Mouse (Mus musculus) embryonic facial prominence, embryonic 13.5 days (tissue): ENCODE measurements around the gene Fcgr1. TPM values are rescaled to one million over a fixed set of nuclear protein-coding genes. Genes with fewer than 3 reads are reported as not detected.
"Not testable (repeated sequence)": the region's sequence is repeated elsewhere in the genome, so short reads cannot be mapped to it uniquely, and the experiment has no call there.

Source experiments
- ATAC-seq: fragments of 200-750 bp; cut with Nextera tagmentation; 2 replicates; pipeline ENCODE4 v1.8.0; 2017; ENCODE audit warnings: low read depth; ENCODE audit not compliant: insufficient number of reproducible peaks, insufficient read depth, low FRiP score, low TSS enrichment
- H3K27ac ChIP-seq: fragments of 300-500 bp; sonication (generic); 2 replicates; pipeline ENCODE4 v1.5.1; 2015; ENCODE audit warnings: moderate library complexity, mild to moderate bottlenecking, inconsistent platforms
- H3K27me3 ChIP-seq: fragments of 300-500 bp; sonication (generic); 2 replicates; pipeline ENCODE4 v1.6.1; 2015; ENCODE audit warnings: mild to moderate bottlenecking, inconsistent platforms
- H3K36me3 ChIP-seq: fragments of 300-500 bp; sonication (generic); 2 replicates; pipeline ENCODE4 v1.6.1; 2015; ENCODE audit warnings: mild to moderate bottlenecking, inconsistent platforms
- H3K4me1 ChIP-seq: fragments of 300-500 bp; sonication (generic); 2 replicates; pipeline ENCODE4 v1.6.1; 2015; ENCODE audit warnings: inconsistent platforms
- H3K4me2 ChIP-seq: fragments of 300-500 bp; sonication (generic); 2 replicates; pipeline ENCODE4 v1.6.1; 2015; ENCODE audit warnings: moderate library complexity, mild to moderate bottlenecking, inconsistent platforms
- H3K4me3 ChIP-seq: fragments of 300-500 bp; sonication (generic); 2 replicates; pipeline ENCODE4 v1.5.1; 2015; ENCODE audit warnings: mild to moderate bottlenecking, inconsistent platforms
- H3K9ac ChIP-seq: fragments of 300-500 bp; sonication (generic); 2 replicates; pipeline ENCODE4 v1.6.1; 2015; ENCODE audit warnings: mild to moderate bottlenecking, inconsistent platforms
- H3K9me3 ChIP-seq: fragments of 300-500 bp; sonication (generic); 2 replicates; pipeline ENCODE4 v1.6.1; 2016; ENCODE audit warnings: inconsistent platforms
- whole genome bisulfite sequencing: fragments of 180-500 bp; shearing (Covaris S2); methylation state at CpG from one replicate; pipeline ENCODE4 v1.1.7; 2015; ENCODE audit warnings: mixed read lengths; 5-methylcytosine and 5-hydroxymethylcytosine counted together
- polyA plus RNA-seq: library from polyadenylated mRNA; unstranded; fragments of >200 nt; fragmentation: Nextera tagmentation; extraction: Ambion mirVana; gene quantifications from 2 replicates; pipeline ENCODE4 v1.2.1, GENCODE M21; 2015

Fcgr1 gene
- polyA plus RNA-seq, 1 experiment from 2014 or later, result 2.1 TPM

DNA sequence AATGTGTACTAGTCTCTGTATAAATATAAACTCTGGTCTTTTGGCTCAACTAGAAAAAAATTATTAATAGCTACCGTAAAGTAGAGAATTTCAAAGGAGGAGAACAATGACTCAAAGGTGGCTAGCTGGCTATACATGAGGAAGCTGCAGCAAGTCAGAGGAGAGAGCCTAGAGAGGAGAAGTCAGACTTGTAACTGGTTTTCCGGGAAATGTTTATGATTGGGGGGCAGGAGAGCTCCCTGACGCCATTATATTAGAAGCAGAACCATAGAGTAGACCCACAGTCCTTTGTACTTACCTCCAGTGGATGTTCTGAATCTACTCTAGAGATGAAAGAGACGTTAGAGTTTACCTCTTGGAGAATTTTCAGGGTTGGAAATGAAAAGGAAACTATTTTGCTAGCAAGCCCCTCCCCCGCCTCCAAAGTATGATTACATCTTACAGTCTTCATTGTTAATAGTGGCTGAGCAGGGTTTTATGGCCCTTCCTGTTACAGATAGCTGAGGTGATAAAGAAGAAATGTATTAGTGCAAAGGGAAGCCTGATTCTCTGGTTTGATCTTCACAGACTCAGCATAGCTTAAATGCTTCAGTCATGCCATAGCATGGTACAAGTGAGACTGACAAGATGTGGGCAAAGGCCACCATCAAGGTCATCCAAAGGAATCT, 37.7 kb downstream of the Fcgr1 start:
- Histone ChIP-seq H3K4me3 (no peak overlapping the region), H3K4me2 (no peak overlapping the region), H3K9ac (no peak overlapping the region), H3K4me1 (peaks cover under 1% of the 10 kb centered on the region; the same call in 1 of the 2 replicates), H3K27ac (no peak overlapping the region), H3K36me3 (no peaks in the 10 kb centered on the region), H3K27me3 (no peaks in the 10 kb centered on the region), H3K9me3 (no peaks in the 10 kb centered on the region)
- no peak for ATAC-seq
- 70% methylated on average over 5 of the region's 5 CpGs for WGBS

DNA sequence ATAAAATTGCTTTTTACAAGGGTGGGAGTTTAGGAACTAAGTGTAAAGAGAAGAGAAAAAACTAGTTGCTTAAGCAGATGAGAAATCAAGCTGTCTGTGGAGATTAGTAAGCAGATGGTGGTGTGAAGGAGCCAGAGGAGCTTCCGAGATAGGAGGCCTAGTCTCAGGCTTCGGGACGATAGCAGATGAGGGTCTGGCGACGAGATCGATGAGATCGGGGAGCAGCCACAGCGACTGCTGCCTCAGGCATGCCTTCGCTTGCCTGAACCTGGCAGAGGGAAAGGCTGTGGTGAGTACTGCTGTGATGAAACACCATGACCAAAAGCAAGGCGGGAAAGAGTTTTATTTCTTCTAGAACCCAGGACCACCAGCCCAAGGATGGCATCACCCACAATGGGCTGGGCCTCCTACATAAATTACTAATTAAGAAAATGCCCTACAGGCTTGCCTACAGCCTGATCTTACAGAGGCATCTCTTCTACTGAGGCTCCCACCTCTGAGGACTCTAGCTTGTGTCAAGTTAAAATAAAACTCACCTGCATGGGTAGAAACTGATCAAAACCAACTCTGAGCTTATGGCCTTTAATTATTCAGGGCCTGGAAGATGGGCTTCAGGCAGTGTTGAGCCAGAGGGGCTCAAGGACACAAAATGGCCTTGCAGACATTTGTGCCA, 39.0 kb downstream of the Fcgr1 start:
- Histone ChIP-seq H3K9me3 (no peaks in the 10 kb centered on the region), H3K36me3 (no peaks in the 10 kb centered on the region), H3K4me1 (peaks cover 5% of the 10 kb centered on the region; the same call in 1 of the 2 replicates), H3K27me3 (no peaks in the 10 kb centered on the region), H3K4me3 (no peak overlapping the region), H3K4me2 (no peak overlapping the region), H3K27ac (no peak overlapping the region), H3K9ac (no peak overlapping the region)
- ATAC-seq, result no peak
- WGBS, result 51% methylated on average over 10 of the region's 10 CpGs

- no peak for ATAC-seq
- H3K4me2 ChIP-seq, result no peak overlapping the region
- no peak overlapping the region for H3K9ac ChIP-seq
- no peaks in the 10 kb centered on the region for H3K9me3 ChIP-seq
- H3K4me1 ChIP-seq, result peaks cover 25% of the 10 kb centered on the region
- WGBS, result 84% methylated on average over 3 of the region's 3 CpGs
- H3K36me3 ChIP-seq, result no peaks in the 10 kb centered on the region
- no peak overlapping the region for H3K27ac ChIP-seq
- H3K27me3 ChIP-seq, result no peaks in the 10 kb centered on the region
- H3K4me3 ChIP-seq, result no peak overlapping the region
Observed at GRCm38 (mm10) chr3:96251787-96252186, 42.0 kb downstream of the Fcgr1 start.

- no peak overlapping the region for H3K27ac ChIP-seq
- no peaks in the 10 kb centered on the region for H3K36me3 ChIP-seq
- ATAC-seq, result no peak
- WGBS, result 47% methylated on average over 3 of the region's 3 CpGs
- H3K27me3 ChIP-seq, result no peaks in the 10 kb centered on the region
- H3K9ac ChIP-seq, result no peak overlapping the region
- no peak overlapping the region for H3K4me2 ChIP-seq
- no peaks in the 10 kb centered on the region for H3K9me3 ChIP-seq
- no peak overlapping the region for H3K4me3 ChIP-seq
- H3K4me1 ChIP-seq, result peaks cover 25% of the 10 kb centered on the region
Observed at GRCm38 (mm10) chr3:96250890-96251289, 42.9 kb downstream of the Fcgr1 start.

GRCm38 (mm10) chr3:96249034-96249345, 44.8 kb downstream of the Fcgr1 start:
- peak overlapping the region; percentile 60 for H3K4me2 ChIP-seq
- H3K4me3 ChIP-seq, result peak overlapping the region; percentile 43; the same call in 1 of the 2 replicates
- peak overlapping the region; percentile 28; the same call in 1 of the 2 replicates for H3K27ac ChIP-seq
- peaks cover 32% of the 10 kb centered on the region for H3K4me1 ChIP-seq
- H3K9me3 ChIP-seq, result no peaks in the 10 kb centered on the region
- no peaks in the 10 kb centered on the region for H3K27me3 ChIP-seq
- WGBS, result 60% methylated on average over 4 of the region's 4 CpGs
- no peak for ATAC-seq
- H3K9ac ChIP-seq, result no peak overlapping the region
- H3K36me3 ChIP-seq, result no peaks in the 10 kb centered on the region

DNA sequence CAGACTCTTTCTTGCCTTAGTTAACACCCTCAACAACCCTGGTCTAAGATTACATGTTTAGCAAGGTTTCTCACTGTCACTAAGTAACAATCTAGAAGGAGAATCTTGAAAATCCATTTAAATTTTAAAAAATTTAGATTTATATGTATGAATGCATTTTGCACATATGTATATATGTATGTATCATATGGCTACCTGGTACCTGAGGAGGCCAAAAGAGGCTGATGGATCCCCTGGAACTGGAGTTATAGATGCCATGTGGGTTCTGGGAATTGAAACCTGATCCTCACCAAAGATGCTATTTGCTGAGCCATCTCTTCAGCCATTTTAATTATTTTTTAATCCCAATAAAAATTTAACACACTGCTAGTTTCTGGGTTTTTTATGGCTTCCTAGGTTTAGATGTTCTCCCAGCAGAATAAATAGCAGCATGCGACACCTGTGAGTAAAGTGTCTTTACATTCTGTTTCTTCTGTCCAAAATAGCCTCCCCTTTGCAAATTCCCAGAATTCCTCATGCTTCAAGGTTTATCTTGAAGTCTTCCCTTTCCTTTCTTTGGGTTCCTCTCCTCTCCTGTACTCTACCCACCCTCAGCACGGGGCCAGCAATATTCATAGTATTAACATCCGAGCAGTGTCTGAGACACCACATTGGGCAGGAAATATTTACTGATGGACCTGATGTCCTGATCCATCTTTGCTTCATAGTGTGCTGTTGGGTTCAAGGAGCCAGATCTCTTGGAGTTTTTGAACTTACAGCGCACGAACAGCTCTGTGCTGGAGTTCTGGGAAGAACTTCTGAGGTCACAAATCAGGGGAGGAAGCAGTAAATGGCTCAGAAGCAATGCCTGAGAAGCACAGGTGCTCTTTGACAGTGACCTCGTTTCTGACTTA, 45.4 kb downstream of the Fcgr1 start:
- ATAC-seq, result no peak
- Histone ChIP-seq H3K9me3 (no peaks in the 10 kb centered on the region), H3K9ac (0 out of 2 replicates have a peak overlapping the region, but pooled peaks have one; percentile 44), H3K27me3 (no peaks in the 10 kb centered on the region), H3K27ac (peak overlapping the region; percentile 78), H3K4me2 (peak overlapping the region; percentile 60), H3K36me3 (no peaks in the 10 kb centered on the region), H3K4me3 (peak overlapping the region; percentile 43), H3K4me1 (peaks cover 38% of the 10 kb centered on the region)
- 51% methylated on average over 6 of the region's 6 CpGs for WGBS

GRCm38 (mm10) chr3:96247356-96248140, 46.2 kb downstream of the Fcgr1 start:
- 1% methylated on average over 11 of the region's 11 CpGs for WGBS
- H3K9ac ChIP-seq, result peak overlapping the region; percentile 69
- H3K27me3 ChIP-seq, result no peaks in the 10 kb centered on the region
- H3K4me2 ChIP-seq, result peak overlapping the region; percentile 60
- peaks cover 41% of the 10 kb centered on the region for H3K4me1 ChIP-seq
- peak overlapping the region; percentile 78 for H3K27ac ChIP-seq
- H3K4me3 ChIP-seq, result peak overlapping the region; percentile 43
- no peak for ATAC-seq
- no peaks in the 10 kb centered on the region for H3K9me3 ChIP-seq
- H3K36me3 ChIP-seq, result no peaks in the 10 kb centered on the region

GRCm38 (mm10) chr3:96246427-96246856, 47.3 kb downstream of the Fcgr1 start, which contains the start of gene Hist2h3c1:
Hist2h3c1 (plus strand) TSS chr3:96246685.
- ATAC-seq, result peak; percentile 94
- not testable (repeated sequence) for H3K36me3 ChIP-seq, H3K27me3 ChIP-seq, H3K9me3 ChIP-seq
- Histone ChIP-seq H3K4me1 (peaks cover 44% of the 10 kb centered on the region), H3K4me2 (peak within 1 kb of the TSS; percentile 60), H3K4me3 (peak within 1 kb of the TSS; percentile 43), H3K9ac (peak within 1 kb of the TSS; percentile 69), H3K27ac (peak within 1 kb of the TSS; percentile 81)
- 0% methylated on average over 13 of the region's 47 CpGs for WGBS

DNA sequence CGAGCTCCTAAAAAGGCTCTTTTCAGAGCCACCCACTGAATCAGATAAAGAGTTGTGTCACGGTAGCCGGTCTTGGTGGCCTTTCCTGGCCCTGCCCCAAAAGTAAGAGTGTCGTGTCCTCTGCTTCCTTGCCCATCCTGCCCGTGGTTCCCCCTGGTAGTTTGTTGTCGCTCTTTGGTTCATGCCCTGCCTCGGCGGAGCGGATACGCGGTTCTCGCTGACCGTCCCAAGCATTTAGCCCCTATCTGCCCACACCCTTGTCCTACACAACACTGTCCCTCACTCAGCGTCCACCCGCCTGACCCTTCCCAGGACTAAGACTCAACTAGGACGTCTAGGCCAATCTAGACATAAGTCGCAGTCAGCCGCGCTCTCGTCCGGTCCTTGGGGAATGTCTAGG, 47.8 kb downstream of the Fcgr1 start:
- not testable (repeated sequence) for ATAC-seq, H3K9me3 ChIP-seq, H3K36me3 ChIP-seq, H3K27me3 ChIP-seq, H3K9ac ChIP-seq
- 0% methylated on average over 10 of the region's 21 CpGs for WGBS
- H3K4me3 ChIP-seq, result peak overlapping the region; percentile 39
- peaks cover 44% of the 10 kb centered on the region for H3K4me1 ChIP-seq
- peak overlapping the region; percentile 81; the same call in 1 of the 2 replicates for H3K27ac ChIP-seq
- H3K4me2 ChIP-seq, result peak overlapping the region; percentile 41; the same call in 1 of the 2 replicates

DNA sequence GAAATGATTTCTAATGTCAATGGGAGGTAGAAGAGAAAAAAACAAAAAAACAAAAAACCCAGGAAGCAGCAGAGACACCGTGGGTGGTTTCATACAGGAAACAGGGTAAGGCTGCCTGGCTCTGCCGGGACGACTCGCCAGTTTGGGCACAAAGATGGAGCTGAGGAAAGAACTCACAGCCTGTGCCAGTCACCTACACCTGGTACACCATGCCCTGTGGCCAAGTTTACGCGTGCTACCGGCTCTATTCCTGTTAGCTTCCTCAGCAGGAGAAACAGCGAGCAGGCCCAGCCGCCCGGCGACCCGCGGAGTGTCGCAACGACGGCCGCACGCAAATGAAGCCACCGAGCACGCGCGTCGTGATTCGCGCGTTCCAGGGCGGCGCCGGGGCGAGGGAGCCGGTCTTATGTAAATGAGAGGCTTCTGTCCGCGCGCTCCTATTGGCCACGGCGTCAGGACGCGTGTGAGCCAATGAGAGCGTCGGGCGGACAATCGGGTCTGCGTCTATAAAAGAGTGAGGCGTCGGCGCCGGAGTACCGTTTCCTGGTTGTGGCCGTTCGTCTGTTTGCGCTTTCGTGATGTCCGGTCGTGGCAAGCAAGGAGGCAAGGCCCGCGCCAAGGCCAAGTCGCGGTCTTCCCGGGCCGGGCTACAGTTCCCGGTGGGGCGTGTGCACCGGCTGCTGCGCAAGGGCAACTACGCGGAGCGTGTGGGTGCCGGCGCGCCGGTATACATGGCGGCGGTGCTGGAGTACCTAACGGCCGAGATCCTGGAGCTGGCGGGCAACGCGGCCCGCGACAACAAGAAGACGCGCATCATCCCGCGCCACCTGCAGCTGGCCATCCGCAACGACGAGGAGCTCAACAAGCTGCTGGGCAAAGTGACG, 48.5 kb downstream of the Fcgr1 start, which contains the start of gene Hist2h2aa1:
Gene Hist2h2aa1, plus strand, starts transcription at position 495 of the 884 bp plus-strand sequence.
- H3K36me3 ChIP-seq, H3K9me3 ChIP-seq, H3K27me3 ChIP-seq: not testable (repeated sequence)
- H3K4me3 ChIP-seq, result peak within 1 kb of the TSS; percentile 51
- H3K27ac ChIP-seq, result peak within 1 kb of the TSS; percentile 98
- H3K4me2 ChIP-seq, result peak within 1 kb of the TSS; percentile 62
- peaks cover 41% of the 10 kb centered on the region for H3K4me1 ChIP-seq
- under 1% methylated on average over 40 of the region's 88 CpGs for WGBS
- H3K9ac ChIP-seq, result peak within 1 kb of the TSS; percentile 76
- ATAC-seq, result peak; percentile 89
